Mouse (Mus musculus) brain, adult 10 weeks (tissue): Measurements from ENCODE around the gene H2-M11. TPM values are rescaled to one million over a fixed set of nuclear protein-coding genes. Genes with fewer than 3 reads are reported as not detected.

Source experiments
- polyA plus RNA-seq: library from polyadenylated mRNA; stranded (reverse); fragments of 350-450 nt; fragmentation: Illumina TruSeq; extraction: RNeasy Lipid Tissue Mini Kit (QIAGEN cat#74804); gene quantifications from one replicate; pipeline ENCODE4 v1.2.3, GENCODE M21; 2015; ENCODE audit warnings: low read depth, low replicate concordance

Gene H2-M11
- polyA plus RNA-seq = not detected

GRCm38 (mm10) chr17:36546775-36547174, at the start of gene H2-M11:
Gene H2-M11, plus strand, starts transcription at chr17:36547075.

Other genes starting within 250 kb of the H2-M11 start
- gene H2-M10.1, start 220.9 kb upstream of the H2-M11 start, polyA plus RNA-seq = not detected
- not detected for gene H2-M10.3, start 178.7 kb upstream of the H2-M11 start, polyA plus RNA-seq
- gene H2-M10.4, start 84.7 kb upstream of the H2-M11 start, polyA plus RNA-seq = not detected
- not detected for gene H2-M9, start 95.6 kb downstream of the H2-M11 start, polyA plus RNA-seq
- gene H2-M1, start 125.1 kb downstream of the H2-M11 start, polyA plus RNA-seq = not detected
- gene H2-M10.5, start 225.8 kb downstream of the H2-M11 start, polyA plus RNA-seq = not detected